Mouse (Mus musculus) cerebellum, adult 2 months (tissue): Measurements from ENCODE around the gene Angptl4. TPM values are rescaled to one million over a fixed set of nuclear protein-coding genes. Genes with fewer than 3 reads are reported as not detected.

Experiments used
- DNase-seq, 2 experiments: peaks; one replicate each; pipeline ENCODE4 v3.0.0; 2021
- H3K27ac ChIP-seq: fragments of 200-500 bp; 2 replicates; pipeline ENCODE4 v1.5.1; 2012; ENCODE audit warnings: low read length, control low read depth, inconsistent platforms; ENCODE audit not compliant: insufficient read depth
- H3K27me3 ChIP-seq: fragments of 200-500 bp; 2 replicates; pipeline ENCODE4 v1.6.1; 2012; ENCODE audit warnings: inconsistent platforms, mild to moderate bottlenecking, low read length, moderate library complexity; ENCODE audit not compliant: control insufficient read depth, insufficient read depth
- H3K4me1 ChIP-seq: fragments of 200-500 bp; 2 replicates; pipeline ENCODE4 v1.6.1; 2011; ENCODE audit warnings: low read length; ENCODE audit not compliant: control insufficient read depth, insufficient read depth
- H3K4me3 ChIP-seq: fragments of 200-500 bp; replicated peaks from 2 replicates; pipeline ENCODE3; 2011; ENCODE audit warnings: mild to moderate bottlenecking, low read depth, low read length, control low read depth; ENCODE audit not compliant: insufficient read depth
- CTCF ChIP-seq: fragments of 200-500 bp; IDR thresholded peaks from 2 replicates; pipeline ENCODE4 v1.5.1; 2011; ENCODE audit warnings: low read depth, mild to moderate bottlenecking, control low read depth, low read length, moderate library complexity, borderline replicate concordance; ENCODE audit not compliant: insufficient read depth
- POLR2A ChIP-seq: fragments of 200-500 bp; IDR thresholded peaks from 2 replicates; pipeline ENCODE4 v1.6.1; 2011; ENCODE audit warnings: low read length, control low read depth, borderline replicate concordance; ENCODE audit not compliant: insufficient read depth
- WGBS: fragments of 180-500 bp; shearing (Covaris S2); methylation state at CpG from one replicate; pipeline ENCODE4 v1.1.7; 2018; 5-methylcytosine and 5-hydroxymethylcytosine counted together
- polyA plus RNA-seq: library from polyadenylated mRNA; depleted of rRNA; stranded (reverse); fragments of >200 nt; gene quantifications from 2 replicates; pipeline ENCODE4 v1.2.3, GENCODE M21; 2012

Angptl4 gene
- polyA plus RNA-seq, 1 experiment: 1.6 TPM

DNA sequence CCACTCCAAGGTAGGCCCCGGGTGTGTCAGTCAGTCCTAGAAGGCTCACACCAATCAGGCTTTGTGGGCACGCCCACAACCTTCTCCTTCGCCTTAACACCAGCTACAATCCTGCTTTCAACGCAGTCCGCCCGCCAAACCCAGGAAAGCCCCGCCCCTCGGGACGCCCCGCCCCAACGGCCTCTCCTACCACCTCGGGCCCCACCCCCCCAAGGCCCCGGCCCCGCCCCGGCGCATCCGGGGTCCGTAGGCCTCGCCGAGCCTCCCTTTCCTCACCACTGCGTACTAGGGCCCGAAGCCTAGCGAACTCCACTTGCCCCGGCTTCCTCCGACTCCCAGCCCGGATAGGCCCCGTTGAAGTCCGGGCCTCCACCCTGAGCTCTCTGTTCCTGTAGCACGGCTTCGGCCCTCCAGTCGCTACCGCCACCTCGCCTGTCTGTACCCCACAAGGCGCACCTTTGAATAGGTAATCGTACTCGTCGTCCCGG lies 21.8 kb downstream of the Angptl4 start:
- peak; percentile 85 to 89 for DNase-seq
- Histone ChIP-seq H3K4me1 (peaks cover 19% of the 10 kb centered on the region), H3K27ac (peak overlapping the region; percentile 87), H3K27me3 (no peaks in the 10 kb centered on the region), H3K4me3 (peak overlapping the region; percentile 70)
- WGBS: under 1% methylated on average over 38 of the region's 38 CpGs
- no peak for TF ChIP-seq POLR2A
- TF ChIP-seq CTCF: no peak

DNA sequence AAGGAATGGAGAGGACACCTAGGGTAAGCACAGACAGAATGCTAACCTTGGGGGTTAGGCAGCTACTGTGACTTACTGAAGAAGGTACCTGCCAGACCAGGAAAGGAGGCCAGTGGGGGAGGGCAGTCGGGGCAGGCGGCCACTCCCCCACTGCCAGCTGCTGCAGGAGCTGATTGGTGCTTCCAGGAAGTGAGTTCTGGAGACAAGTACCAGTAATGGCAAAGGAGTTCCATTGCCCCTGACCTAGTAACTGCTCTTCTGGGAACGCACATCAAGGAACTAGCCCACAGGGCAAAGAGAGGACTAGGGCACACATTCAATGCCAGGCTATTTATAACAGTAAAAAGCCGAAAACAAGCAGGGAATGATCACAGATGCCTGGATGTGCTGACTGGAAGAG lies 24.4 kb downstream of the Angptl4 start:
- H3K27ac ChIP-seq: peak overlapping the region; percentile 42
- peak in 1 of 2 experiments; percentile 46 for DNase-seq
- H3K4me1 ChIP-seq: peaks cover 30% of the 10 kb centered on the region
- H3K4me3 ChIP-seq: no peak overlapping the region
- no peaks in the 10 kb centered on the region for H3K27me3 ChIP-seq
- TF ChIP-seq POLR2A (no peak), CTCF (no peak)
- 17% methylated on average over 4 of the region's 4 CpGs for WGBS

DNA sequence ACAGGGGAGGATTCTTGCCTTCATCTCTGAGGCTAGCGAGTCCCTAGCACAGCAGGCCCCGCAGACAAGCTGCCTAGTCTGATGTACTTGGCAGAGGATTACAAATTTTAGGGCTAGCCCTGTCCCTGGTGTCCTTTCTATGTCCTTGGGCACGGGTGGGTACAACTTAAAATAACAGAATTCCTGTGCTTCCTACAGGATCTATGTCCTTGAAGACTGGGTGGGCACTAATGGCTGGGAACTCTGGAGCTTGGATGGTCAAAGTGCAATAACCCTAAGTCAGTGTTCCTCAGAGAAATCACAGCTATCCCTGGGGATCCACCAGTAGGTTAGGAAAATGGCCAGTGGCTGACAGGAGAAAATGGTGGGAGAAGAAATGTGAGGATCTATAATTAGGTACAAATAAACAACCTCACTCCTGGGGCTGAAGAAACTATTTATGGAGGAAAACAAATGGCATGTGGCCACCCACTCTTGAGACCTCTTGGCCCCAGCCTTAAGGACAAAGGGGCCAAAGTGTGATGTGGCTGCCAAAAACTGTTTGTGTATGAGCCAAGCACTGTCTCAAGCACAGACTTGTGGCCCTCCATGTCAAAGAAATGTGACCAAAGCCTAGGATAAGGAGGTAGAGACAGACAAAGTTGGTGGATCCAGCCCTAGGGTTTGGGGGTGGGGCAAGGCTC lies 25.4 kb downstream of the Angptl4 start:
- TF ChIP-seq POLR2A: no peak
- no peak for TF ChIP-seq CTCF
- H3K4me1 ChIP-seq: peaks cover 30% of the 10 kb centered on the region
- H3K4me3 ChIP-seq: no peak overlapping the region
- H3K27me3 ChIP-seq: no peaks in the 10 kb centered on the region
- 6% methylated on average over 3 of the region's 3 CpGs for WGBS
- DNase-seq: peak in 1 of 2 experiments; percentile 24
- H3K27ac ChIP-seq: peak overlapping the region; percentile 42

DNA sequence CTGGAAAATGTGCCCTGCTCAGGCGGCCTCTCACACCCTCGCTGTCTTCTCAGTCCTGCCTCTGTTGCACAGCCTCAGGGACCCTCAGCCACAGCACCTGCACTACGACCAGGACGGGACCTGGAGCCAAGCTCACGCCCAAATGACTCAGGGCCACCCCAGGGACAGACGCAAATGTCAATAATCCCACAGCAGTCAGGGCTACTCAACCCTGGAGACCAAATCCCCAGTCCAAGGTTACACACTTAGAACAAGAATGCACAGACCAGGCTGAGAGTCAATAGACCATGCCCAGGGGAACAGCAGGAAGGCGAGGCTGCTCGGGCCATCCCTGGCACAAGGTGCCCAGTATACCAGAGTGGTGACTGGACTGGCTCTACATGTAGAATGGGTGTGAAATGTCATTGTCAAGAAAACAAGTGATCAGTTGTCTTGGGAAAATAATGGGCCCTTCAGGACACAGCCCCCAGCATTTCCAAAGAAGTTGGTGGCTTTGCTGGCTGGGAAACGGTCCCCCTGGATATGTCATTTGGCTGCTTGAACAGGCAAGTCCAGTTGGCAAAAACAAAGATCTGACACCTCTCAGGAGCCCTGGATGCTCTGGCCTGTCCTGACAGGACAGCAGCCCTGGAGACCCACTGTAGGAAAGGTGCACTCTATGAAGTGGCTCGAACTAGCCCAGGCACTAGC lies 26.1 kb downstream of the Angptl4 start:
- TF ChIP-seq POLR2A (no peak), CTCF (no peak)
- DNase-seq: peak; percentile 28 to 32
- Histone ChIP-seq H3K27me3 (no peaks in the 10 kb centered on the region), H3K4me3 (no peak overlapping the region), H3K27ac (peak overlapping the region; percentile 42), H3K4me1 (peaks cover 30% of the 10 kb centered on the region)
- WGBS: 16% methylated on average over 10 of the region's 10 CpGs

DNA sequence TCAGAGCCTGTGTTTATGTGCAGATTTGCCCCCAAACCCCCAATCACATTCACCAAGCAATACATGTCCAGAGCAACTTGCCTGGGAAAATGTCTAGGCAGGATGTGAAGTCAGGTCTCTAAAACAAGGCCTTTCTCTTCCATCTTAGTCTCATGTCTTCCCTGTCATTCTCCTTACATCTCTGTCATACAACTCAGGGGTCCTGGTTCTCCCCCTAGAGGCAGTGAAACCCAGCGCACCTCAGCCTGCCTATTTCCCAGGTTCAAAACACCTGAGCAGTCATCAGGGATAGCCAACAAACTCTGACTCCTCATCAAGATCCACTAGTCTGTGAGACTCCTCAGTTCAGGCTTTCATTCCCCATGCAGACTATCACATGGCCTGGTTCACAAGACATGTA lies 27.0 kb downstream of the Angptl4 start:
- H3K27ac ChIP-seq: no peak overlapping the region
- TF ChIP-seq POLR2A: no peak

DNA sequence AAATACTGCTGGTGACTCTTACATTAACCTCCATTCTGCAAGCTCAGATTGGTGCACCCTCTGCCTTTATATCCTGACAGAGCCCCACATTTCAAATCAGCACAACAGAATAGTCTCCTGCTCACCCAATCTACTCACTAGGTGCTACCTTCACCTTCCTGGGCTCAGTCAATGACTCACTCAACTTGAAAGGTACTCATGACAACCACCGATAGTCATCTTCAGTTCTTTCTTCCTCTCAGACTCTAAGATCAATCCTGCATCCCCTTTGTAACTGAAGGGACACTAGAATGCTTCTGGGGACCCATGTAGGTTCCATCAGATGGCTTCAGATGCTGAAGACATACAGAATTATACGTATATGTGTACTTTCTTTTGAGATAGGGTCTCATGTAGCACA lies 29.3 kb downstream of the Angptl4 start:
- no peak for DNase-seq
- whole genome bisulfite sequencing: 98% methylated on average over 2 of the region's 2 CpGs
- Histone ChIP-seq H3K27me3 (no peaks in the 10 kb centered on the region), H3K27ac (no peak overlapping the region), H3K4me1 (peaks cover 27% of the 10 kb centered on the region), H3K4me3 (no peak overlapping the region)
- TF ChIP-seq CTCF: no peak
- TF ChIP-seq POLR2A: no peak

More for the DNA sequence above, 27.0 kb downstream of the Angptl4 start:
- no peak for DNase-seq
- no peak overlapping the region for H3K4me3 ChIP-seq
- WGBS: 69% methylated on average over 1 of the region's 1 CpGs
- H3K27me3 ChIP-seq: no peaks in the 10 kb centered on the region
- peaks cover 30% of the 10 kb centered on the region for H3K4me1 ChIP-seq

DNA sequence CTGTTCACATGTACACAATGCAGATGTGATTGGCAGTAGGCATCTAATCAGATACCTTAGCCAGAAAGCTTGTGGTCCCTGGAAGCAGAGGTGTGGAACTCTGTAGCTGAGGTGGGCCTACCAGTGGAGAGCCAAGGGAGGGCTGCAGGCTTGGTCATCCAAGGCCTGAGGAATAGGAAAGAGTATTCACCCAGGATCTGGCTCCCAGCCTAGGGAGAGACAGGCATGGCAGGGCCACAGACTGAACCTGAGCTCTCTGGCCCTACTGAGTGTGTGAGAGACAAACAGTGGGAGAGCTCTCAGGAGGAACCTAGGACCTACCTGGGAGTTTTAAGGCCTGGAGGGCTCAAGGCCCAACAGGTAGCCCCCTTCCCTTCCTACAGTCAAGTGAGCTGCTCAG lies 30.4 kb downstream of the Angptl4 start:
- DNase-seq: no peak
- no peak for TF ChIP-seq POLR2A
- no peak for TF ChIP-seq CTCF
- Histone ChIP-seq H3K4me1 (peaks cover 25% of the 10 kb centered on the region), H3K27me3 (no peaks in the 10 kb centered on the region), H3K4me3 (no peak overlapping the region), H3K27ac (no peak overlapping the region)

DNA sequence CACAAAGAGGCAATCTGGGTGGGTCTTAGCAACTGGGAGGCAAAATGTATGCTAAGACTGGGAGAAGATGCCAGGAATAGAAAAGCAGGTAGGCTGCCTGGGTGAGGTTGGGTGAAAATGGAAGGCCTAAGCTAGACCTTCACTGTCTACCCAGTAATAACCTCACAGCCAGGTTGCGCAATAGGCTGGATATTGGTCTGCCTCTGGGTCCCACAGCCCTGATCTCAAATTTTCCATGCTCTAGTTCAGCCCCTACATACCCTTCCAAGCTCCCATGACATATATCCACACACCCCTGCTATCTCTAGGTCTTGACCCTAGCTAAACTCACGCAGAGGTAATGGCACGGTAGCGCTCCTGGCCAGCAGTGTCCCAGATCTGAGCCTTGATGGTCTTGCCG lies 32.2 kb downstream of the Angptl4 start:
- TF ChIP-seq POLR2A: no peak
- no peak for TF ChIP-seq CTCF
- H3K4me3 ChIP-seq: no peak overlapping the region
- no peaks in the 10 kb centered on the region for H3K27me3 ChIP-seq
- H3K4me1 ChIP-seq: peaks cover 13% of the 10 kb centered on the region
- no peak for DNase-seq
- no peak overlapping the region for H3K27ac ChIP-seq
- WGBS: 97% methylated on average over 5 of the region's 5 CpGs
